Mouse (Mus musculus): Measurements from ENCODE around the gene Pank3.

DNA sequence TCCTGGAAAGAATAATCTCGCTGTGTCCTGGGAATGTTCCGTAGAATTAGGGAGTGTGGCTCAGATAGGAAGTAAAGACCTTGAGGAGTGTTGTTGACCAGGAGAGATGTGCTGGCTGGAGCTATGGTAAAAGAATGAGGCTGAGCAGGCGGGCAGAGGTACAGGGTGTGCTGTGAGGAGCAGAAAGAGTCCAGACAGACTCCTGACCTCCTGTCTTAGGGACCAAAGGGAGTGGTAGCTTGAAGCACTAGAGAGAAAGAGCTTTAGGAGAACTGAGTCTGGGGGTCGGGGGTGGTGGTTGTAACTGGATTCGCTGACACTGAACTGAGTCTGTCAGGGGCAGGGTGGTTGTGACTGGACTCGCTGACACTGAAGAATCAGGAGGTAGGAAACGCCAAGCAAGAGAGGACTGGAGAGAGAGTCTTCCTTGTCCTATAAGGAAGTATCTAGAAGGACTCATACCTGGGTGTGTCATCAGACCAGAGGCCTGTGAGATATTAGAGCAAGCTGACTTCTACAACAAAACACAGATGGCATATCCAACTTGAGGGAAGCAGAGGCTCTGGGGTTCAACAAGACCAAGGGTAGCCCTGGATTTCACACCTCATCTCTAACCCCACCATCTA lies 9.2 kb upstream of the Pank3 start:
- no peak for TF ChIP-seq CTCF (IDR thresholded peaks at IDR 0.05; ENCODE audit: insufficient read depth, low read length)
- TF ChIP-seq POLR2A (IDR thresholded peaks at IDR 0.05; ENCODE audit: borderline replicate concordance, extremely low read depth, low read depth, low read length), result no peak
